Mouse (Mus musculus) hindbrain, embryonic 16.5 days (tissue): ENCODE measurements at regions not wholly inside any gene's neighbourhood (a gene's known extent, or its start where the extent isn't known, plus 50 kb on each side); places are given as distances from the start of the nearest gene placed in this dataset.

Source experiments
- ATAC-seq: fragments of 200-750 bp; cut with Nextera tagmentation; 2 replicates; pipeline ENCODE4 v1.8.0; 2017; ENCODE audit warnings: moderate TSS enrichment, moderate library complexity
- H3K27ac ChIP-seq: fragments of 300-500 bp; sonication (generic); 2 replicates; pipeline ENCODE4 v1.5.1; 2014; ENCODE audit warnings: low read depth, mild to moderate bottlenecking, control low read depth, low read length, moderate library complexity
- H3K27me3 ChIP-seq: fragments of 300-500 bp; sonication (generic); replicated peaks from 2 replicates; pipeline ENCODE4 v1.6.1; 2014; ENCODE audit warnings: low read length; ENCODE audit not compliant: control insufficient read depth, insufficient read depth
- H3K36me3 ChIP-seq: fragments of 300-500 bp; sonication (generic); 2 replicates; pipeline ENCODE4 v1.6.1; 2014; ENCODE audit warnings: mild to moderate bottlenecking, low read length, moderate library complexity, mixed read lengths; ENCODE audit not compliant: control insufficient read depth, insufficient read depth
- H3K4me1 ChIP-seq: fragments of 300-500 bp; sonication (generic); 2 replicates; pipeline ENCODE4 v1.6.1; 2014; ENCODE audit warnings: low read depth, low read length; ENCODE audit not compliant: control insufficient read depth, insufficient read depth
- H3K4me2 ChIP-seq: fragments of 300-500 bp; sonication (generic); 2 replicates; pipeline ENCODE4 v1.6.1; 2014; ENCODE audit warnings: mild to moderate bottlenecking, low read length, control low read depth, moderate library complexity
- H3K4me3 ChIP-seq: fragments of 300-500 bp; sonication (generic); 2 replicates; pipeline ENCODE4 v1.5.1; 2014; ENCODE audit warnings: mild to moderate bottlenecking, low read length, control low read depth, moderate library complexity
- H3K9ac ChIP-seq: fragments of 300-500 bp; sonication (generic); 2 replicates; pipeline ENCODE4 v1.6.1; 2014; ENCODE audit warnings: low read depth, mild to moderate bottlenecking, control low read depth, low read length, moderate library complexity
- H3K9me3 ChIP-seq: fragments of 300-500 bp; sonication (generic); 2 replicates; pipeline ENCODE4 v1.6.1; 2014; ENCODE audit warnings: mild to moderate bottlenecking, low read length, moderate library complexity; ENCODE audit not compliant: control insufficient read depth
- WGBS: fragments of 180-500 bp; shearing (Covaris S2); extraction: QIAGEN DNeasy Blood & Tissue Kit; methylation state at CpG from one replicate; pipeline ENCODE4 v1.1.7; 2014; 5-methylcytosine and 5-hydroxymethylcytosine counted together

DNA sequence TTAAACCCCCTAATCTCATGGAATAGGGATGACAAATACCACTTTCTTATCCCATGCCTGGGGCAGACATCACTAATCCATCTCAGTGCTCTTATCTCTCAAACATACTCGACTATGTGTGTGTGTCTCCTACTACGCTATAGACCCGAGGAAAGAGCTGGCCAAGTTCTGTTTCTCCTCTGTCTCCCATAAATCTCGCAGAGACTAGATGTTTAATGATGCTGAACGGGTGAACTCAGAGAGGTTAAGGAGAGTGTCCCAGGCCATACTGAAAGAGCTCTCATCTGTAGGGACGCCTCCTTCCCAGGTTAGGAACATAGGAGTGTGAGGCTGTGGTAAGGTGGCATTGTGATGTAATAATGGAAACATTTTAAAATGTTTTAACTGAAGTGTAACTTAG lies 221.2 kb upstream of the Habp2 start:
- Histone ChIP-seq H3K27ac (no peak overlapping the region), H3K9me3 (no peaks in the 10 kb centered on the region), H3K36me3 (no peaks in the 10 kb centered on the region), H3K27me3 (peaks cover 4% of the 10 kb centered on the region; the same call in 1 of the 2 replicates), H3K4me2 (no peak overlapping the region), H3K9ac (no peak overlapping the region), H3K4me3 (no peak overlapping the region), H3K4me1 (peaks cover 10% of the 10 kb centered on the region; the same call in 1 of the 2 replicates)
- ATAC-seq: no peak
- whole genome bisulfite sequencing: 78% methylated on average over 6 of the region's 6 CpGs

DNA sequence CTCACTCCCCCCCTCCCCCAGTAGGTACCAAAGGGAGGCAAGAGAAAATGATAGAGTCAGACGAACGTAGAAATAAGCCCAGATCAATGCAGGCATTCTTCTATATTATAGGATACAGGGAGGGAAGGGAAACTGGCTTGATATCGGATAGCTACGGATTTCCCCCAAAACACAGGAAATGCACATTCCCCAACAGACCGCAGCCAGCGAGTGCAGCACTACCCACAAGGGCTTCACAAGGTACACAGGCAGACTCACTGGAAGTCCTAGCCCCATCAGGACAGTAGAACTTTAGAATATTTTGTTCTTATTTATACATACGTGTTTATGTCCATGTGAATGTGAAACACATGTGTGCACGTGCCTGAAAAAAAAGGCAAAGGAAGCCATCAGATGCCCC lies 218.8 kb upstream of the Habp2 start:
- H3K36me3 ChIP-seq: no peaks in the 10 kb centered on the region
- 82% methylated on average over 8 of the region's 8 CpGs for WGBS
- no peak overlapping the region for H3K4me3 ChIP-seq
- H3K9me3 ChIP-seq: no peaks in the 10 kb centered on the region
- ATAC-seq: no peak
- H3K27ac ChIP-seq: no peak overlapping the region
- H3K27me3 ChIP-seq: no peaks in the 10 kb centered on the region
- H3K4me2 ChIP-seq: no peak overlapping the region
- no peak overlapping the region for H3K9ac ChIP-seq
- H3K4me1 ChIP-seq: peaks cover 6% of the 10 kb centered on the region; the same call in 1 of the 2 replicates

DNA sequence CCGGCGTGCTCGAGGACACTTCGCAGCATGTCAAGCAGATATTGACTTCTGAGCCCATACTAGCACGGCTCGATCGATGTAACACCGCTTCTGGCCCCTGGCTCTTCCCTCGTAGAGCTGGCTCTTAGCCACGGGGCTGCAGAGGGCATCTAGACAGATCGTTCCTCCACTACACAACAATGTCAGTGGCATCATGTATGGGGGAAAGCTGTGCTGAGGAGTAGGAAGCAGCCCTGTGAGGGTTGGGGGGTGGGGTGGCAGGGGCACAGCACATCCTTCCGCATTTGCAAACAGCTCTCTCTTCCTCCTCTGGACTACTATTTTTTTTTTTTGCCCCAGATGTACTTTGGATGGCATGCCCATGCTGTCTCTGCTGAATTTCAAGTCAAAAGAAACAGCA lies 218.1 kb upstream of the Habp2 start:
- WGBS: 37% methylated on average over 12 of the region's 12 CpGs
- Histone ChIP-seq H3K4me3 (no peak overlapping the region), H3K36me3 (no peaks in the 10 kb centered on the region), H3K9ac (no peak overlapping the region), H3K27ac (no peak overlapping the region), H3K9me3 (no peaks in the 10 kb centered on the region), H3K4me2 (peak overlapping the region; percentile 14), H3K27me3 (no peaks in the 10 kb centered on the region), H3K4me1 (peaks cover 6% of the 10 kb centered on the region; the same call in 1 of the 2 replicates)
- no peak for ATAC-seq

DNA sequence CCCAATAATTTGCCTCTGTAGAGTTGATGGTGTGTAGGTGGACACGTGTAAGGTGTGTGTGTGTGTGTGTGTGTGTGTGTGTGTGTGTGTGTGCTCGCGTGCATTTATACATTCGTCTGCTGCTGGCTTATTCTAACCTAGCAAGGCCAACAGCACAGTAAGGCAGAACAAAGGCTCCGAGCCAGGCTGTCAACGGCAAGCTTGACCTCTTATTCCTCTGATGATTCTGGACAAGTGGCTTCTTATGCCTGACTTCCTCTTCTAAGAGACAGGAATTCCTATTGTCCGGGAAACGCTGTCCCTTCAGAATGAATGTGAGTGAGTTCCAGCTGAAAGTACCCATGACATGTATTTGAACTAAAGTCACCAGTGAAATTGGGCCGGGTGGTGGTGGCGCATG lies 217.7 kb upstream of the Habp2 start:
- Histone ChIP-seq H3K27me3 (no peaks in the 10 kb centered on the region), H3K4me2 (no peak overlapping the region), H3K4me3 (no peak overlapping the region), H3K27ac (no peak overlapping the region), H3K36me3 (no peaks in the 10 kb centered on the region), H3K9ac (no peak overlapping the region), H3K4me1 (peaks cover 6% of the 10 kb centered on the region; the same call in 1 of the 2 replicates), H3K9me3 (no peaks in the 10 kb centered on the region)
- no peak for ATAC-seq
- WGBS: 19% methylated on average over 10 of the region's 10 CpGs

DNA sequence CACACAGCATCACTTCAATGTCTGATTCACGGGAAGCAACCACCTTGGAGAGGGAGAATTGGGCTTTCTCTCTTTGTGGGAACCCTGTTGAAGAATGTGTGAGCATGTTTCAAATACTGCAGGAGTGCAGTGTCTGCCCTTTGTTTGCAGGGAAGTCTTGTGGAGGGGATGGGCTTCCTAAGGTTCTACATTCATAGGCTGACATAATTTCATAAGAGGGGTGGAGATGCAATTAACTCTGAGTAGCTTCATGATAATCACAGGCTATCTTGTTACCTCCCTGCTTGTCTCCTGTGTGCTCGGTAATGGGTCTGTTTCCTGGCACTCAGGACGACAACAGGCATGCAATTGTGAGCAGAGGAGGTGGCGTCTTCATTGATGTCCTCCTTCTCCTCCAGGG lies 215.6 kb upstream of the Habp2 start:
- no peak overlapping the region for H3K4me2 ChIP-seq
- ATAC-seq: no peak
- H3K9me3 ChIP-seq: no peaks in the 10 kb centered on the region
- H3K27me3 ChIP-seq: no peaks in the 10 kb centered on the region
- WGBS: 54% methylated on average over 4 of the region's 4 CpGs
- no peaks in the 10 kb centered on the region for H3K36me3 ChIP-seq
- no peak overlapping the region for H3K27ac ChIP-seq
- H3K4me1 ChIP-seq: peaks cover 6% of the 10 kb centered on the region; the same call in 1 of the 2 replicates
- no peak overlapping the region for H3K9ac ChIP-seq
- no peak overlapping the region for H3K4me3 ChIP-seq

DNA sequence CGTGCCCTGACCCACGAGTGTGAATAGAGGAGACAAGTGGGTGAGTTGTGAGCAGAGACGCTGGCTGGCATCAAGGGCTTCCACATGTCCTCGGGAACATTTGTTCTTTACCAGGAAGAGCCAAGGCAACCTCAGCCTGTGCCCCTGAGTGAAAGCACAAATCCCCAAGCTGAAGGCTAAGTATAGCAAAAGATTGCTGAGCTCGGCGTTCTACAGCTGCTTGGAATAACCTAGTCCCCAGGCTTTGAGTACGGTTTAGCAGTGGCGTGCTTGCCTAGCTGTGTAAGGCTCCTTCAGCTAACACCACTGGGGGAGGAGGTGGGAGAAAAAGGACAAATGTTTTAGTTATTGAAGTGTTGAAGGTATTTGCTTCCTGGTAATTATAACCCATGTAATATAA lies 210.8 kb upstream of the Habp2 start:
- H3K4me2 ChIP-seq: no peak overlapping the region
- H3K4me3 ChIP-seq: no peak overlapping the region
- no peaks in the 10 kb centered on the region for H3K4me1 ChIP-seq
- no peaks in the 10 kb centered on the region for H3K36me3 ChIP-seq
- H3K9ac ChIP-seq: no peak overlapping the region
- no peak overlapping the region for H3K27ac ChIP-seq
- 81% methylated on average over 8 of the region's 8 CpGs for WGBS
- H3K9me3 ChIP-seq: no peaks in the 10 kb centered on the region
- no peak for ATAC-seq
- no peaks in the 10 kb centered on the region for H3K27me3 ChIP-seq

DNA sequence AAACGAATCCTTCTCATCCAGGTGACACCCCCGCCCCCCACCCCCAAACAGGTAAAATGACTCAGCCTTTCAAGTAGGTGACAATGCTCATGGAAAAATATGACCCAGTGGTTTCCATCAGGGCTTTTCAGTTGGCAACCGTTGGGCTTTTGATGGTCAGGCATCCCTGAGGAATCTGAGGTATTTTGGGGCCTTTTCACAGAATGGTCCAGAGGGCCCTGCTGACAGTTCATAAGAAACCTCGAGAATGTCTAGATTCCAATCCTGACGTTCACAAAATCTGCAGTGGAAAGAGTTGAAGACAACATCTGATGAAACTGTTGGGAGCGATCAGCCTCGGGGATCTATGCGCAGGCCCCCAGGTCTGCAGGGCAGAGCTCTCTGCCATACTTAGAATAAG lies 209.4 kb upstream of the Habp2 start:
- no peaks in the 10 kb centered on the region for H3K9me3 ChIP-seq
- H3K4me2 ChIP-seq: no peak overlapping the region
- H3K4me3 ChIP-seq: no peak overlapping the region
- no peaks in the 10 kb centered on the region for H3K27me3 ChIP-seq
- no peaks in the 10 kb centered on the region for H3K36me3 ChIP-seq
- ATAC-seq: no peak
- no peak overlapping the region for H3K9ac ChIP-seq
- H3K27ac ChIP-seq: no peak overlapping the region
- H3K4me1 ChIP-seq: no peaks in the 10 kb centered on the region
- 80% methylated on average over 8 of the region's 8 CpGs for WGBS

DNA sequence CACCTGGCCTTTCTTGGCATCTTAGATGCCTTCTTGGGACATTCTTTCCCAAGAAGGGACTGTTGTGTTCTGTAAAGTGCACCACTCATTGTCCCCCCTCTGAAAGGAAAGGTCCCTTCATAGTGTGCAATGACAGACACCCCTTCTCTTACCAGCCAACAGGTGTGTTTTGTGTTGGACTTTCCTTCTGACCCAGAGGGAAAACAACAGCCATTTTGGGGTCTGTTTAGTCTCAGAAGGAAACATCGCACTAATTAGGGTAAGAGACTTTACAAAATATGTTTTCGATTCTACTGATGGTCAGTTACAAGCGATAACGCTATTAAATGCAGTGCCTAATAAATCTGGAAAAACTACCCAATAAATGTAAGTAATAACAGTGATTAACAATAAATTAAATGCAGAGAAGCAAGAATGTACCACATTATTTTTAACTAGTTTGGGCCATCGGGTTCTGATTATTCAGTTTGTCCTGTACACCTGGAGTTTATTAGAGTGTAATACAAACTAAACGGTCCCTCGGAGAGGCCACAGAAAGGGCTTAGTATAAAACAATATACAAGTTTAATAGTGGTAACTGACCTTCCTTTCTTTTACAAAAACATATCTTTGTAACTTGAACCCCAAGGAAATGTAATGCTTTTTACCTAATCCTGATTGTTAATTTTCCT lies 200.4 kb upstream of the Habp2 start:
- Histone ChIP-seq H3K4me1 (no peaks in the 10 kb centered on the region), H3K9me3 (peaks cover 8% of the 10 kb centered on the region), H3K9ac (no peak overlapping the region), H3K4me2 (no peak overlapping the region), H3K36me3 (no peaks in the 10 kb centered on the region), H3K27ac (no peak overlapping the region), H3K4me3 (no peak overlapping the region), H3K27me3 (no peaks in the 10 kb centered on the region)
- 91% methylated on average over 7 of the region's 7 CpGs for WGBS
- no peak for ATAC-seq

DNA sequence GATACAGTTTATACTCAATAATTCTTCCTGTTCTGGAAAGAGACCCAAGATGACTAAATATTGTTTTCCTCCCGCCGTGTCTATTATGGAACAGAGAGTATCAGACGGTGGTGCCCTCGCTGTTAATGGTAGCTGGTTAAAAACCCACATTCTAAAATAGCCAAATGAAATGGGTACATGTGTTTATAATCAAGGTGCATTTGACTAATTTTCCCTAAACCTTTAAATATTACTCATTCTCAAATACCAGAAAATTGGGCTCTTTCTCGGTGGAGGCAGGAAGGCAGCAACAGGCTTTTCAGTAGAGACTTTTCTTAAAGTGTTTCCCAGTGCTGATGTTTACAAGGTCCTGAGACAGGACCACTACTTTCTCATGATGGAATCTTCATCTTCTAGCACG lies 199.8 kb upstream of the Habp2 start:
- no peak overlapping the region for H3K27ac ChIP-seq
- H3K36me3 ChIP-seq: no peaks in the 10 kb centered on the region
- H3K4me1 ChIP-seq: no peaks in the 10 kb centered on the region
- no peak overlapping the region for H3K9ac ChIP-seq
- H3K4me3 ChIP-seq: no peak overlapping the region
- no peaks in the 10 kb centered on the region for H3K27me3 ChIP-seq
- H3K9me3 ChIP-seq: peaks cover 8% of the 10 kb centered on the region
- no peak overlapping the region for H3K4me2 ChIP-seq
- 88% methylated on average over 6 of the region's 6 CpGs for WGBS
- no peak for ATAC-seq
